Comparison of ENCODE assay signal across 17 mouse cellular contexts in the genomic region with DNA sequence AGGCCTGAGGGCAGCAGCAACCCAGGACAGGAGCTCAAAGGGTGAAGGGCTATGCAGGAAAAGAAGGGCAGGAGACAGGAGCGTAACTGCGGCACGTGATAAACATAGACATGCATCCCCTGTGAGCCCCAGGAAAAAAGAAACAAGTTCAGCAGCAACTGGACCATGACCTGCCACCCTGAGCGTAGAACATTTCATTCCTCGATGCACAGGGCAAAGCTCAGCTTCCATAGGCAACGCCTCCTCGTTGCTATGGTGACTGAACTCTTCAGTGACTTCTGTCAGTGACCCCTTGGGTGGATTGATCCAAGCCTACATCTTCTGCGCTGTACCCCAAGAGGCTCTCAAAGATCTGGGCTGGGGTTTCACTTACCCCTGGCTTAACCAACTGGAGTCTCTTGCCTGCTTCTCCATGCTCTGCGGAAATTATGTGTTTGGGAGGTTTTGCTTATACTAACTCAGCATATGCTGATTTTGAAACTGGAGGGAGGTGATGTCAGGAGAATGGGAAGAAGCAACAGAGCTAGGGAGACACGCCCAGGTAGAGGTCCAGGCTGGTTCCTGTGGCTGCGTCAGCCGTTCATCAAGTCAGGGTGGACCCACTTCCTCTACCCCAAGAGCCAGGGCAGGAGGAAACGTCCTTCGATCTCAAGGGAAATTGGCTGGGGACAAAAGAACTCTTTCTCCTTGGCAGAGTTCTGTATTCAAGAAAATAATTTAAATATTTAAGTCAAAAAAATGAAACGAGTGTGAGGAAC. TPM values are rescaled to one million over a fixed set of nuclear protein-coding genes. Genes with fewer than 3 reads are reported as not detected.
DNase-seq lines count a peak whose midpoint lies in the region; ATAC-seq and TF ChIP-seq lines count a peak whose summit lies in the region.
"Had no signal": no experiment of that assay in that cellular context is flagged by ENCODE, and none has a peak within 500 bp of the region (broad histone marks: within the 10 kb centered on the region; RNA-seq: fewer than 3 reads in every experiment).

No protein-coding gene starts in this region.

- H3K27me3 ChIP-seq in midbrain, embryonic 10.5 days (ENCODE audit: low read depth, poor library complexity, severe bottlenecking) = no peaks in the 10 kb centered on the region
- no peaks in the 10 kb centered on the region for H3K27me3 ChIP-seq in midbrain, embryonic 13.5 days
- no peaks in the 10 kb centered on the region for H3K27me3 ChIP-seq in intestine, postnatal 0 days (replicated peaks; ENCODE audit: control insufficient read depth, insufficient read depth, low read length)
- H3K27me3 ChIP-seq in forebrain, embryonic 14.5 days (replicated peaks; ENCODE audit: control insufficient read depth, insufficient read depth, low read length) = no peaks in the 10 kb centered on the region
- H3K27me3 ChIP-seq: forebrain, embryonic 13.5 days; heart, embryonic 15.5 days; stomach, embryonic 15.5 days had no signal

- intact Hi-C loops in gastrocnemius, postnatal 36 days (cut with DNase I) = no loop called here

- no peak for ATAC-seq in midbrain, embryonic 13.5 days
- ATAC-seq in intestine, postnatal 0 days = peak; percentile 92
- ATAC-seq in monocyte, adult 5-6 weeks (replicated peaks; ENCODE audit: insufficient number of reproducible peaks, low FRiP score, low TSS enrichment, poor library complexity, severe bottlenecking) = peak; percentile 72
- no peak for ATAC-seq in forebrain, embryonic 14.5 days
- ATAC-seq: activated CD4-positive, CD25-positive, alpha-beta regulatory T cell, adult 4 months; forebrain, embryonic 13.5 days had no signal

- H3K36me3 ChIP-seq in midbrain, embryonic 10.5 days = no peaks in the 10 kb centered on the region
- no peaks in the 10 kb centered on the region for H3K36me3 ChIP-seq in midbrain, embryonic 13.5 days
- peaks cover 18% of the 10 kb centered on the region; the same call in 1 of the 2 replicates for H3K36me3 ChIP-seq in intestine, postnatal 0 days (ENCODE audit: control insufficient read depth, insufficient read depth)
- no peaks in the 10 kb centered on the region for H3K36me3 ChIP-seq in forebrain, embryonic 14.5 days (ENCODE audit: control insufficient read depth, insufficient read depth, low read length)
- H3K36me3 ChIP-seq: heart, embryonic 15.5 days; stomach, embryonic 15.5 days had no signal

- DNase-seq in midbrain, embryonic 10.5 days (ENCODE audit: low spot score) = peak; percentile 42
- DNase-seq in kidney, postnatal 14 days = peak; percentile 87
- DNase-seq in gastrocnemius, postnatal 36 days = no peak
- DNase-seq in thymus, adult 18-20 months = no peak
- no peak for DNase-seq in forebrain, embryonic 14.5 days (ENCODE audit: low spot score)
- DNase-seq: cerebellum, adult 8-10 months; gastrocnemius, postnatal 25 days; lung, adult 18-20 months had no signal

- TF ChIP-seq CTCF in intestine, postnatal 0 days (IDR thresholded peaks at IDR 0.05; ENCODE audit: low read depth) = no peak

- H3K4me2 ChIP-seq in midbrain, embryonic 13.5 days (replicated peaks) = no peak overlapping the region
- H3K4me2 ChIP-seq in intestine, postnatal 0 days (replicated peaks; ENCODE audit: low read depth) = peak overlapping the region; percentile 21; the same call in 1 of the 2 replicates
- H3K4me2 ChIP-seq in forebrain, embryonic 14.5 days (ENCODE audit: low read length) = no peak overlapping the region
- H3K4me2 ChIP-seq: forebrain, embryonic 13.5 days; heart, embryonic 15.5 days; stomach, embryonic 15.5 days had no signal

- no peak overlapping the region for H3K27ac ChIP-seq in midbrain, embryonic 10.5 days (replicated peaks)
- H3K27ac ChIP-seq in midbrain, embryonic 13.5 days = no peak overlapping the region
- H3K27ac ChIP-seq in intestine, postnatal 0 days (ENCODE audit: low read depth, low read length) = peak overlapping the region; percentile 75
- H3K27ac ChIP-seq in forebrain, embryonic 14.5 days (ENCODE audit: low read depth, low read length) = no peak overlapping the region
- H3K27ac ChIP-seq: forebrain, embryonic 13.5 days; heart, embryonic 15.5 days; stomach, embryonic 15.5 days had no signal

- H3K9me3 ChIP-seq in midbrain, embryonic 10.5 days (replicated peaks) = no peaks in the 10 kb centered on the region
- H3K9me3 ChIP-seq in midbrain, embryonic 13.5 days = no peaks in the 10 kb centered on the region
- no peaks in the 10 kb centered on the region for H3K9me3 ChIP-seq in intestine, postnatal 0 days (ENCODE audit: control insufficient read depth)
- no peaks in the 10 kb centered on the region for H3K9me3 ChIP-seq in forebrain, embryonic 14.5 days (replicated peaks; ENCODE audit: control insufficient read depth, low read length)
- H3K9me3 ChIP-seq: forebrain, embryonic 13.5 days; heart, embryonic 15.5 days; stomach, embryonic 15.5 days had no signal

- H3K4me1 ChIP-seq in midbrain, embryonic 10.5 days = peaks cover 10% of the 10 kb centered on the region
- no peaks in the 10 kb centered on the region for H3K4me1 ChIP-seq in midbrain, embryonic 13.5 days (replicated peaks)
- peaks cover 11% of the 10 kb centered on the region; the same call in 1 of the 2 replicates for H3K4me1 ChIP-seq in intestine, postnatal 0 days (replicated peaks; ENCODE audit: control insufficient read depth, insufficient read depth, low read length)
- H3K4me1 ChIP-seq in forebrain, embryonic 14.5 days (ENCODE audit: control insufficient read depth, insufficient read depth, low read length) = no peaks in the 10 kb centered on the region
- H3K4me1 ChIP-seq: heart, embryonic 15.5 days had no signal

- H3K4me3 ChIP-seq in midbrain, embryonic 10.5 days = no peak overlapping the region
- H3K4me3 ChIP-seq in midbrain, embryonic 13.5 days (replicated peaks) = no peak overlapping the region
- no peak overlapping the region for H3K4me3 ChIP-seq in intestine, postnatal 0 days (ENCODE audit: low read depth, low read length)
- no peak overlapping the region for H3K4me3 ChIP-seq in forebrain, embryonic 14.5 days (ENCODE audit: low read depth, low read length)
- H3K4me3 ChIP-seq: forebrain, embryonic 13.5 days; heart, embryonic 15.5 days; megakaryocyte, embryonic 14.5 days; stomach, embryonic 15.5 days had no signal

- H3K9ac ChIP-seq in midbrain, embryonic 13.5 days (replicated peaks) = no peak overlapping the region
- no peak overlapping the region for H3K9ac ChIP-seq in intestine, postnatal 0 days (ENCODE audit: low read depth, low read length)
- H3K9ac ChIP-seq in forebrain, embryonic 14.5 days (ENCODE audit: low read length) = no peak overlapping the region
- H3K9ac ChIP-seq: forebrain, embryonic 13.5 days; heart, embryonic 15.5 days; stomach, embryonic 15.5 days had no signal

- WGBS in midbrain, embryonic 10.5 days = 57% methylated on average over 15 of the region's 15 CpGs
- WGBS in midbrain, embryonic 13.5 days = 54% methylated on average over 15 of the region's 15 CpGs
- 30% methylated on average over 15 of the region's 15 CpGs for WGBS in intestine, postnatal 0 days
- WGBS in forebrain, embryonic 14.5 days = 76% methylated on average over 15 of the region's 15 CpGs

RNA-seq across cellular contexts. Expression of gene Clrn3, which starts 6.5 kb away (rescaled TPM):
- polyA plus RNA-seq in midbrain, embryonic 10.5 days (2016; fragmentation: Nextera tagmentation; extraction: Ambion mirVana) = not detected in 2 replicates
- polyA plus RNA-seq in midbrain, embryonic 13.5 days (2015; fragmentation: Nextera tagmentation; extraction: Ambion mirVana) = not detected in 2 replicates
- polyA plus RNA-seq in intestine, postnatal 0 days (2015; fragmentation: Nextera tagmentation; extraction: Ambion mirVana) = 61.7 and 63.6 TPM in 2 replicates
- not detected in 3 replicates for total RNA-seq in monocyte, adult 5-6 weeks (2017)
- not detected for total RNA-seq in gastrocnemius, postnatal 36 days (2021)
- not detected in 2 replicates for polyA plus RNA-seq in forebrain, embryonic 14.5 days (2014; fragmentation: Nextera tagmentation; extraction: Ambion mirVana)
- total RNA-seq: gastrocnemius, postnatal 25 days had no signal
- polyA plus RNA-seq: activated CD4-positive, CD25-positive, alpha-beta regulatory T cell, adult 4 months; embryonic facial prominence, embryonic 14.5 days; forebrain, embryonic 13.5 days; heart, embryonic 15.5 days had no signal

RNA-seq across cellular contexts. Expression of gene Ptpre, which starts 15.3 kb away (rescaled TPM):
- 0.56 and 0.68 TPM in 2 replicates for polyA plus RNA-seq in midbrain, embryonic 10.5 days (2016; fragmentation: Nextera tagmentation; extraction: Ambion mirVana)
- 3.7 and 4.4 TPM in 2 replicates for polyA plus RNA-seq in midbrain, embryonic 13.5 days (2015; fragmentation: Nextera tagmentation; extraction: Ambion mirVana)
- 4.7 and 5.2 TPM in 2 replicates for polyA plus RNA-seq in intestine, postnatal 0 days (2015; fragmentation: Nextera tagmentation; extraction: Ambion mirVana)
- 157 to 186 TPM (median 183 TPM) in 3 replicates for total RNA-seq in monocyte, adult 5-6 weeks (2017)
- total RNA-seq in gastrocnemius, postnatal 36 days (2021) = 1 to 10 TPM; 1.6 TPM
- polyA plus RNA-seq in forebrain, embryonic 14.5 days (2014; fragmentation: Nextera tagmentation; extraction: Ambion mirVana) = 1.9 and 2.5 TPM in 2 replicates

Comparison
In these comparisons a context has a peak if more than half of its experiments do, and no peak if none do; other contexts are left out.
1. DNase-seq: peak in midbrain, embryonic 10.5 days (single experiment) and kidney, postnatal 14 days (single experiment); none in gastrocnemius, postnatal 36 days (0 of 2), thymus, adult 18-20 months (0 of 2) and forebrain, embryonic 14.5 days (single experiment).
2. ATAC-seq: peak in intestine, postnatal 0 days (single experiment) and monocyte, adult 5-6 weeks (single experiment); none in midbrain, embryonic 13.5 days (single experiment) and forebrain, embryonic 14.5 days (single experiment).
3. RNA of gene Clrn3, which starts 6.5 kb away (polyA plus RNA-seq): 61.7 to 63.6 TPM in intestine, postnatal 0 days; not detected in forebrain, embryonic 14.5 days, not detected in midbrain, embryonic 10.5 days and not detected in midbrain, embryonic 13.5 days; every median in the first group is over 10 times any median in the second.